Mouse (Mus musculus) spleen, adult 2 months (tissue): ENCODE results near the gene Ralgapb.

Experiments used
- CTCF ChIP-seq: fragments of 200-500 bp; IDR thresholded peaks from 2 replicates; pipeline ENCODE4 v1.5.1; 2011; ENCODE audit warnings: mild to moderate bottlenecking, inconsistent platforms; ENCODE audit not compliant: insufficient read depth, insufficient read length, insufficient replicate concordance; ENCODE audit errors: extremely low read depth
- POLR2A ChIP-seq: fragments of 200-500 bp; IDR thresholded peaks from 2 replicates; pipeline ENCODE4 v1.6.1; 2011; ENCODE audit warnings: low read depth, low read length, inconsistent platforms

DNA sequence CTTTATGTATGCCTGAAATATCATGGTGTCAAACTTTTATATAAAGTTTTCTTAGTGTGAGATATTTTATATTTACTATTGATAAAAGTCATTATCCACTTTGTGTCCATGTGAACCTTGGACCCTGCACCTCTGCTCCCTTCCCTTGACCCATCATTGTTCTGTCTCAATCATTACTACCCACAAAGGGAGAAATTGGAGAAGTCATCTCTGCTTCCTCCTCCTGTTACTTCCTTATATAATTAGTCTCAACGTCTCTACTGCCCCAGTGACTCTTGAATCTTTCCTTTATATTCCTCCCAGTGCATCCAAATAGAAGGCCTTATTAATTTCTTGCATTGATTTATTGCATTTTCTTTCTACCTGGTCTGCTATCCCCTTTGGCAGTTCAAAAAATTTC lies 52.8 kb downstream of the Ralgapb start:
- TF ChIP-seq POLR2A: no peak
- TF ChIP-seq CTCF: no peak
